1 mouse cellular context compared by ENCODE assay signal in the genomic region with DNA sequence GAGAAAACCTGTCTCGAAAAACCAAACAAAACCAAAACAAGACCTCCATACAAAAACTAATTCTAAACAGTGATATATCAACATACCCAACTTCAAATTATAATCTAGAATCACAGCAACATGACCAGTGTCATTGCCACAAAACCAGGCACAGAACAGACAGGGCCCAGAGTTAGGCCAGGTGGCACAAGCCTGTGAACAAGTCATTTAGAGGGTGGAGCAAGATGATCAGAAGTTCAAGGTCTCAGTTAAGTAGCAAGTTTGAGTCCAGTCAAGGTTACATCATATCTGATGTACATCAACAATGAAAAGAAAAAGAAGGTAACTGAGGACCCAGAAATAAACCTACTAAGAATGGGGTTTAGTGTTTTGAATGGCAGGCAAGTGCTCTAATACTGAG.
TF ChIP-seq lines count a peak whose summit lies in the region.

No protein-coding gene starts in this region.

TF ChIP-seq in myocyte, 11 proteins besides CTCF, POLR2A, EP300 and RAD21:
- peak; percentile 47 for TF ChIP-seq POLR2AphosphoS2 (IDR thresholded peaks at IDR 0.05; ENCODE audit: insufficient read length, low read depth)
- TF ChIP-seq USF1 (IDR thresholded peaks at IDR 0.05; ENCODE audit: low read depth): no peak
- TF ChIP-seq TCF3 (IDR thresholded peaks at IDR 0.05; ENCODE audit: insufficient read length, low read depth): no peak
